Comparison of ENCODE assay signal across 8 mouse cellular contexts in genomic region chr13:24844983-24845955, GRCm38 (mm10). TPM values are rescaled to one million over a fixed set of nuclear protein-coding genes. Genes with fewer than 3 reads are reported as not detected.
DNase-seq lines count a peak whose midpoint lies in the region; ATAC-seq lines count a peak whose summit lies in the region.

D130043K22Rik (plus strand) TSS chr13:24845135.

- peak within 1 kb of the TSS; percentile 28; the same call in 1 of the 2 replicates for H3K27ac ChIP-seq in embryonic facial prominence, embryonic 15.5 days (replicated peaks)
- no peak within 1 kb of the TSS for H3K27ac ChIP-seq in hindbrain, embryonic 11.5 days (ENCODE audit: low read depth, low read length)
- peak within 1 kb of the TSS; percentile 69 for H3K27ac ChIP-seq in midbrain, embryonic 10.5 days (replicated peaks)
- no peak within 1 kb of the TSS for H3K27ac ChIP-seq in stomach, embryonic 16.5 days (ENCODE audit: low read length)

- H3K4me2 ChIP-seq in embryonic facial prominence, embryonic 15.5 days (replicated peaks): peak within 1 kb of the TSS; percentile 81
- peak within 1 kb of the TSS; percentile 69 for H3K4me2 ChIP-seq in hindbrain, embryonic 11.5 days (replicated peaks; ENCODE audit: low read depth, low read length)
- H3K4me2 ChIP-seq in stomach, embryonic 16.5 days (ENCODE audit: low read depth, low read length): peak within 1 kb of the TSS; percentile 74

- H3K27me3 ChIP-seq in embryonic facial prominence, embryonic 15.5 days: no peaks in the 10 kb centered on the region
- no peaks in the 10 kb centered on the region for H3K27me3 ChIP-seq in hindbrain, embryonic 11.5 days (ENCODE audit: control insufficient read depth, insufficient read depth, low read length)
- no peaks in the 10 kb centered on the region for H3K27me3 ChIP-seq in midbrain, embryonic 10.5 days (ENCODE audit: low read depth, poor library complexity, severe bottlenecking)
- no peaks in the 10 kb centered on the region for H3K27me3 ChIP-seq in stomach, embryonic 16.5 days (ENCODE audit: control insufficient read depth, insufficient read depth, low read length)

- 13% methylated on average over 40 of the region's 40 CpGs for WGBS in embryonic facial prominence, embryonic 15.5 days
- WGBS in hindbrain, embryonic 11.5 days: 12% methylated on average over 39 of the region's 40 CpGs
- 12% methylated on average over 40 of the region's 40 CpGs for WGBS in midbrain, embryonic 10.5 days
- 14% methylated on average over 40 of the region's 40 CpGs for WGBS in stomach, embryonic 16.5 days

- intact Hi-C loops in left cerebral cortex, postnatal 10 days (cut with DNase I): no loop called here

- peaks cover 8% of the 10 kb centered on the region for H3K4me1 ChIP-seq in embryonic facial prominence, embryonic 15.5 days
- no peaks in the 10 kb centered on the region for H3K4me1 ChIP-seq in hindbrain, embryonic 11.5 days (replicated peaks; ENCODE audit: control insufficient read depth, insufficient read depth, low read length)
- peaks cover 14% of the 10 kb centered on the region for H3K4me1 ChIP-seq in midbrain, embryonic 10.5 days
- H3K4me1 ChIP-seq in stomach, embryonic 16.5 days (ENCODE audit: control insufficient read depth, insufficient read depth, low read length): no peaks in the 10 kb centered on the region; the same call in 1 of the 2 replicates

- peak within 1 kb of the TSS; percentile 43 for H3K4me3 ChIP-seq in embryonic facial prominence, embryonic 15.5 days (replicated peaks)
- H3K4me3 ChIP-seq in hindbrain, embryonic 11.5 days (ENCODE audit: low read depth, low read length): peak within 1 kb of the TSS; percentile 40
- H3K4me3 ChIP-seq in midbrain, embryonic 10.5 days: peak within 1 kb of the TSS; percentile 67
- peak within 1 kb of the TSS; percentile 46 for H3K4me3 ChIP-seq in stomach, embryonic 16.5 days (replicated peaks; ENCODE audit: low read length)

- H3K9ac ChIP-seq in embryonic facial prominence, embryonic 15.5 days: no peak within 1 kb of the TSS
- peak within 1 kb of the TSS; percentile 46; the same call in 1 of the 2 replicates for H3K9ac ChIP-seq in hindbrain, embryonic 11.5 days (ENCODE audit: low read depth, low read length)
- peak within 1 kb of the TSS; percentile 64 for H3K9ac ChIP-seq in stomach, embryonic 16.5 days (ENCODE audit: low read length)

- no peak for ATAC-seq in CD4-positive, CD25-positive, alpha-beta regulatory T cell, adult 4 months
- ATAC-seq in embryonic facial prominence, embryonic 15.5 days (ENCODE audit: insufficient number of reproducible peaks, low FRiP score, low TSS enrichment, low read depth): peak; percentile 84
- ATAC-seq in hindbrain, embryonic 11.5 days (ENCODE audit: low FRiP score): peak; percentile 96
- ATAC-seq in stomach, embryonic 16.5 days (ENCODE audit: insufficient read depth, low FRiP score): peak; percentile 87

- H3K36me3 ChIP-seq in embryonic facial prominence, embryonic 15.5 days: peaks cover 11% of the 10 kb centered on the region; the same call in 1 of the 2 replicates
- peaks cover 2% of the 10 kb centered on the region; the same call in 1 of the 2 replicates for H3K36me3 ChIP-seq in hindbrain, embryonic 11.5 days (ENCODE audit: control insufficient read depth, insufficient read depth, low read length)
- H3K36me3 ChIP-seq in midbrain, embryonic 10.5 days: peaks cover 23% of the 10 kb centered on the region
- peaks cover 5% of the 10 kb centered on the region; the same call in 1 of the 2 replicates for H3K36me3 ChIP-seq in stomach, embryonic 16.5 days (ENCODE audit: control insufficient read depth, insufficient read depth, low read length)

- peak; percentile 39 for DNase-seq in CD4-positive, CD25-positive, alpha-beta regulatory T cell, adult 2 months (ENCODE audit: low read depth, low spot score)
- peak; percentile 80 to 87 for DNase-seq in adrenal gland, postnatal 36 days
- DNase-seq in hindbrain, embryonic 11.5 days (ENCODE audit: low spot score): peak; percentile 81
- peak; percentile 45 to 68 for DNase-seq in left cerebral cortex, postnatal 10 days (ENCODE audit: extremely low spot score in 1 of 2, low spot score in 2 of 2)
- peak; percentile 73 for DNase-seq in midbrain, embryonic 10.5 days (ENCODE audit: low spot score)

- no peaks in the 10 kb centered on the region for H3K9me3 ChIP-seq in embryonic facial prominence, embryonic 15.5 days (replicated peaks)
- H3K9me3 ChIP-seq in hindbrain, embryonic 11.5 days (ENCODE audit: control insufficient read depth, low read length): no peaks in the 10 kb centered on the region
- no peaks in the 10 kb centered on the region for H3K9me3 ChIP-seq in midbrain, embryonic 10.5 days (replicated peaks)
- no peaks in the 10 kb centered on the region for H3K9me3 ChIP-seq in stomach, embryonic 16.5 days (replicated peaks; ENCODE audit: control insufficient read depth, low read length)

RNA-seq across cellular contexts. Expression of gene D130043K22Rik, which starts in this region (rescaled TPM):
- 1 to 10 TPM in 1 of 2 experiments, under 1 TPM in 1; 0.19 to 1.7 TPM for polyA plus RNA-seq in CD4-positive, CD25-positive, alpha-beta regulatory T cell, adult 4 months (2017; shearing (Covaris generic))
- total RNA-seq in adrenal gland, postnatal 36 days (2021): under 1 TPM; 0.46 to 0.70 TPM
- polyA plus RNA-seq in embryonic facial prominence, embryonic 15.5 days (2015; fragmentation: Nextera tagmentation; extraction: Ambion mirVana): 0.88 and 1.3 TPM in 2 replicates
- polyA plus RNA-seq in hindbrain, embryonic 11.5 days (2014; fragmentation: Nextera tagmentation; extraction: Ambion mirVana): 0.94 and 1.4 TPM in 2 replicates
- total RNA-seq in left cerebral cortex, postnatal 10 days (2021): 10 to 100 TPM; 30.4 to 33.3 TPM
- 0.48 and 0.92 TPM in 2 replicates for polyA plus RNA-seq in midbrain, embryonic 10.5 days (2016; fragmentation: Nextera tagmentation; extraction: Ambion mirVana)
- 0.50 and 0.63 TPM in 2 replicates for polyA plus RNA-seq in stomach, embryonic 16.5 days (2015; fragmentation: Nextera tagmentation; extraction: Ambion mirVana)

Comparison
In these comparisons a context has a peak if more than half of its experiments do, and no peak if none do; other contexts are left out.
1. RNA of gene D130043K22Rik (total RNA-seq): 30.4 to 33.3 TPM in left cerebral cortex, postnatal 10 days; 0.46 to 0.70 TPM in adrenal gland, postnatal 36 days; every median in the first group is over 10 times any median in the second.
2. Peak in DNase-seq in adrenal gland, postnatal 36 days; RNA of the gene not detected or under 1 TPM.
3. Peak in DNase-seq, H3K4me3 ChIP-seq and H3K27ac ChIP-seq in midbrain, embryonic 10.5 days; RNA of the gene not detected or under 1 TPM.
4. Peak in ATAC-seq, H3K4me3 ChIP-seq, H3K9ac ChIP-seq and H3K4me2 ChIP-seq in stomach, embryonic 16.5 days; RNA of the gene not detected or under 1 TPM.
5. Peak in every context shown above with its lines, with median percentiles within 50 percentile points of each other: DNase-seq, H3K4me2 ChIP-seq and H3K4me3 ChIP-seq.